Mouse (Mus musculus) MEL (cell line): ENCODE results near the gene Palm. TPM values are rescaled to one million over a fixed set of nuclear protein-coding genes. Genes with fewer than 3 reads are reported as not detected.

Experiments used
- DNase-seq: peaks from one replicate; pipeline ENCODE4 v3.0.0; 2011; ENCODE audit warnings: low read depth, low spot score
- H3K27ac ChIP-seq: 2 replicates; pipeline ENCODE4 v1.5.1; 2012; ENCODE audit warnings: low read depth, mild to moderate bottlenecking, control low read depth, low read length, moderate library complexity; ENCODE audit not compliant: control insufficient read depth
- H3K27me3 ChIP-seq, 2 experiments: fragments of 150-350 bp in 1 of 2; sonication (generic) in 1 of 2; 2 replicates each; pipeline ENCODE4 v1.6.1; 2012; ENCODE audit warnings: low read length in 2 of 2, mild to moderate bottlenecking in 2 of 2, improper control_type of control experiment in 1 of 2, moderate library complexity in 1 of 2; ENCODE audit not compliant: insufficient read depth in 2 of 2, control insufficient read depth in 1 of 2
- H3K36me3 ChIP-seq, 2 experiments: 2 replicates each; pipeline ENCODE4 v1.6.1; 2012 to 2014; ENCODE audit warnings: low read length in 2 of 2, improper control_type of control experiment in 1 of 2, inconsistent platforms in 1 of 2, mild to moderate bottlenecking in 1 of 2; ENCODE audit not compliant: insufficient read depth in 2 of 2, control insufficient read depth in 1 of 2
- H3K4me1 ChIP-seq, 2 experiments: fragments of 150-350 bp in 1 of 2; sonication (generic) in 1 of 2; 2 replicates each; pipeline ENCODE4 v1.6.1; 2012; ENCODE audit warnings: low read length in 2 of 2, improper control_type of control experiment in 1 of 2, mild to moderate bottlenecking in 1 of 2; ENCODE audit not compliant: insufficient read depth in 2 of 2, control insufficient read depth in 1 of 2
- H3K4me3 ChIP-seq, 2 experiments: fragments of 150-350 bp in 1 of 2; sonication (generic) in 1 of 2; 2 replicates each; pipeline ENCODE4 v1.5.1; 2012; ENCODE audit warnings: low read depth in 2 of 2, low read length in 2 of 2, mild to moderate bottlenecking in 2 of 2, moderate library complexity in 2 of 2, control low read depth in 1 of 2, improper control_type of control experiment in 1 of 2; ENCODE audit not compliant: control insufficient read depth in 1 of 2, insufficient read depth in 1 of 2
- H3K79me2 ChIP-seq: 2 replicates; pipeline ENCODE4 v1.6.1; 2012; ENCODE audit warnings: mild to moderate bottlenecking, low read length, moderate library complexity; ENCODE audit not compliant: control insufficient read depth, poor library complexity, insufficient read depth
- H3K9ac ChIP-seq: 2 replicates; pipeline ENCODE4 v1.6.1; 2012; ENCODE audit warnings: low read depth, mild to moderate bottlenecking, control low read depth, low read length, moderate library complexity; ENCODE audit not compliant: control insufficient read depth, poor library complexity, severe bottlenecking
- H3K9me3 ChIP-seq: fragments of 150-350 bp; sonication (generic); replicated peaks from 2 replicates; pipeline ENCODE4 v1.6.1; 2012; ENCODE audit warnings: mild to moderate bottlenecking, low read length, improper control_type of control experiment, moderate library complexity; ENCODE audit not compliant: insufficient read depth
- BHLHE40 ChIP-seq: IDR thresholded peaks from 2 replicates; pipeline ENCODE4 v1.6.1; 2012; ENCODE audit warnings: low read depth, mild to moderate bottlenecking, inconsistent platforms, low read length, improper control_type of control experiment, borderline replicate concordance
- CHD2 ChIP-seq: IDR thresholded peaks from 2 replicates; pipeline ENCODE4 v1.6.1; 2011; ENCODE audit warnings: low read length, improper control_type of control experiment
- CTCF ChIP-seq, 3 experiments: IDR thresholded peaks in 2 of 3; conservative IDR thresholded peaks in 1 of 3; 2 replicates each; pipeline ENCODE4 v1.5.1; 2011 to 2012; ENCODE audit warnings: low read length in 3 of 3, low read depth in 2 of 3, mild to moderate bottlenecking in 2 of 3, improper control_type of control experiment in 1 of 3, inconsistent platforms in 1 of 3, mixed read lengths in 1 of 3, moderate library complexity in 1 of 3; ENCODE audit not compliant: control insufficient read depth in 1 of 3, insufficient read depth in 1 of 3, poor library complexity in 1 of 3, severe bottlenecking in 1 of 3
- EP300 ChIP-seq, 2 experiments: IDR thresholded peaks; 2 replicates each; pipeline ENCODE4 v1.6.1; 2011; ENCODE audit warnings: improper control_type of control experiment in 2 of 2, low read length in 2 of 2, low read depth in 1 of 2, mild to moderate bottlenecking in 1 of 2
- ETS1 ChIP-seq: IDR thresholded peaks from 2 replicates; pipeline ENCODE4 v1.6.1; 2012; ENCODE audit warnings: low read depth, mild to moderate bottlenecking, inconsistent platforms, low read length, improper control_type of control experiment, moderate library complexity
- GATA1 ChIP-seq: IDR thresholded peaks from 2 replicates; pipeline ENCODE4 v1.6.1; 2011; ENCODE audit warnings: low read depth, low read length, improper control_type of control experiment
- MAFK ChIP-seq: IDR thresholded peaks from 2 replicates; pipeline ENCODE4 v1.6.1; 2011; ENCODE audit warnings: low read depth, mild to moderate bottlenecking, low read length, improper control_type of control experiment, borderline replicate concordance
- MAX ChIP-seq: IDR thresholded peaks from 2 replicates; pipeline ENCODE4 v1.6.1; 2011; ENCODE audit warnings: low read length, improper control_type of control experiment
- MAZ ChIP-seq: IDR thresholded peaks from 2 replicates; pipeline ENCODE4 v1.6.1; 2012; ENCODE audit warnings: low read depth, mild to moderate bottlenecking, inconsistent platforms, low read length, improper control_type of control experiment
- NELFE ChIP-seq: IDR thresholded peaks from 2 replicates; pipeline ENCODE4 v1.6.1; 2011; ENCODE audit warnings: low read depth, low read length, improper control_type of control experiment
- POLR2AphosphoS2 ChIP-seq: IDR thresholded peaks from 2 replicates; pipeline ENCODE4 v1.6.1; 2011; ENCODE audit warnings: low read length, improper control_type of control experiment
- POLR2AphosphoS5 ChIP-seq: IDR thresholded peaks from 2 replicates; pipeline ENCODE4 v1.6.1; 2012; ENCODE audit warnings: low read depth, borderline replicate concordance, mild to moderate bottlenecking, inconsistent platforms, low read length, moderate library complexity, mixed read lengths
- RCOR1 ChIP-seq: IDR thresholded peaks from 2 replicates; pipeline ENCODE4 v1.6.1; 2012; ENCODE audit warnings: low read depth, mild to moderate bottlenecking, inconsistent platforms, low read length, improper control_type of control experiment
- SIN3A ChIP-seq: IDR thresholded peaks from 2 replicates; pipeline ENCODE4 v1.6.1; 2012; ENCODE audit warnings: low read length, improper control_type of control experiment, inconsistent platforms
- SMC3 ChIP-seq: IDR thresholded peaks from 2 replicates; pipeline ENCODE4 v1.6.1; 2011; ENCODE audit warnings: low read depth, low read length, improper control_type of control experiment
- TBP ChIP-seq: IDR thresholded peaks from 2 replicates; pipeline ENCODE4 v1.8.0; 2011; ENCODE audit warnings: low read depth, low read length, improper control_type of control experiment
- TCF12 ChIP-seq: IDR thresholded peaks from 2 replicates; pipeline ENCODE4 v1.6.1; 2014; ENCODE audit warnings: low read depth, mild to moderate bottlenecking, inconsistent platforms, low read length, improper control_type of control experiment, moderate library complexity
- UBTF ChIP-seq: IDR thresholded peaks from 2 replicates; pipeline ENCODE4 v1.6.1; 2012; ENCODE audit warnings: low read depth, mild to moderate bottlenecking, inconsistent platforms, low read length, improper control_type of control experiment, moderate library complexity, borderline replicate concordance; ENCODE audit not compliant: insufficient read depth
- USF2 ChIP-seq, 2 experiments: IDR thresholded peaks; 2 replicates each; pipeline ENCODE4 v1.6.1; 2011 to 2012; ENCODE audit warnings: improper control_type of control experiment in 2 of 2, low read length in 2 of 2, borderline replicate concordance in 1 of 2, inconsistent platforms in 1 of 2, low read depth in 1 of 2, mild to moderate bottlenecking in 1 of 2; ENCODE audit not compliant: insufficient read depth in 1 of 2
- ZC3H11A ChIP-seq: IDR thresholded peaks from 2 replicates; pipeline ENCODE4 v1.6.1; 2012; ENCODE audit warnings: low read depth, mild to moderate bottlenecking, inconsistent platforms, low read length, improper control_type of control experiment
- ZKSCAN1 ChIP-seq: IDR thresholded peaks from 2 replicates; pipeline ENCODE4 v1.6.1; 2012; ENCODE audit warnings: low read depth, mild to moderate bottlenecking, inconsistent platforms, low read length, improper control_type of control experiment, moderate library complexity
- ZMIZ1 ChIP-seq: IDR thresholded peaks from 2 replicates; pipeline ENCODE4 v1.6.1; 2012; ENCODE audit warnings: low read depth, mild to moderate bottlenecking, inconsistent platforms, low read length, improper control_type of control experiment, moderate library complexity
- ZNF384 ChIP-seq: IDR thresholded peaks from 2 replicates; pipeline ENCODE4 v1.6.1; 2012; ENCODE audit warnings: low read depth, mild to moderate bottlenecking, inconsistent platforms, low read length, improper control_type of control experiment
- polyA plus RNA-seq, 2 experiments: library from polyadenylated mRNA; stranded (reverse) in 1 of 2; unstranded in 1 of 2; fragments of >175 nt in 1 of 2; fragments of >200 nt in 1 of 2; gene quantifications; 2 replicates each; pipeline versions ENCODE4 v1.2.1 to v1.2.4; 2012; ENCODE audit warnings: low replicate concordance in 2 of 2, low read depth in 1 of 2; ENCODE audit not compliant: insufficient read length in 2 of 2, insufficient read depth in 1 of 2, missing spikeins in 1 of 2
- total RNA-seq: library from RNA; depleted of rRNA; stranded (reverse); fragments of 300-350 nt; gene quantifications from 2 replicates; pipeline ENCODE4 v1.2.3, GENCODE M21; 2012

Gene Palm
- total and polyA plus RNA-seq, 3 experiments: 4.8 to 15.5 TPM; not detected in 1

- peaks cover 0 to 6% of the 10 kb centered on the region in 2 experiments; a peak in 3 of 4 replicates for H3K36me3 ChIP-seq
- peaks cover 9% of the 10 kb centered on the region for H3K79me2 ChIP-seq
- H3K27me3 ChIP-seq: no peaks in the 10 kb centered on the region
- no peak for DNase-seq
- peaks cover 0 to 10% of the 10 kb centered on the region in 2 experiments; a peak in 2 of 4 replicates for H3K4me1 ChIP-seq
- no peak overlapping the region for H3K9ac ChIP-seq
- no peak for TF ChIP-seq USF2 (IDR thresholded peaks at IDR 0.05; ENCODE audit: borderline replicate concordance in 1 of 2, insufficient read depth in 1 of 2, low read depth in 1 of 2, low read length in 2 of 2)
- TF ChIP-seq TBP: no peak
- no peak for TF ChIP-seq MAX
- TF ChIP-seq ETS1: no peak
- no peak for TF ChIP-seq TCF12
- no peak for TF ChIP-seq POLR2AphosphoS2
- no peak for TF ChIP-seq GATA1
- no peak for TF ChIP-seq SMC3
- TF ChIP-seq EP300 (IDR thresholded peaks at IDR 0.05; ENCODE audit: low read depth in 1 of 2, low read length in 2 of 2): no peak
- TF ChIP-seq SIN3A: no peak
- TF ChIP-seq ZKSCAN1: no peak
- H3K27ac ChIP-seq: no peak overlapping the region
- H3K4me3 ChIP-seq: no peak overlapping the region
- no peaks in the 10 kb centered on the region for H3K9me3 ChIP-seq
Observed at GRCm38 (mm10) chr10:79743650-79744365, 49.6 kb upstream of the Palm start.

GRCm38 (mm10) chr10:79745411-79745810, 48.0 kb upstream of the Palm start:
- H3K79me2 ChIP-seq: peaks cover 9% of the 10 kb centered on the region
- H3K9ac ChIP-seq: no peak overlapping the region
- H3K27ac ChIP-seq: no peak overlapping the region
- H3K36me3 ChIP-seq: peaks cover 0 to 6% of the 10 kb centered on the region in 2 experiments; a peak in 3 of 4 replicates
- H3K27me3 ChIP-seq: no peaks in the 10 kb centered on the region
- no peak for DNase-seq
- TF ChIP-seq ZNF384: no peak
- H3K9me3 ChIP-seq: no peaks in the 10 kb centered on the region
- H3K4me1 ChIP-seq: peaks cover 0 to 10% of the 10 kb centered on the region in 2 experiments; a peak in 2 of 4 replicates
- H3K4me3 ChIP-seq: peak overlapping the region; percentile 82 to 91; a peak in 3 of 4 replicates

GRCm38 (mm10) chr10:79745898-79746773, 47.2 kb upstream of the Palm start, which contains the start of gene Polrmt:
TSS of gene Polrmt (minus strand) at chr10:79746581.
- peaks cover 0 to 10% of the 10 kb centered on the region in 2 experiments; a peak in 2 of 4 replicates for H3K4me1 ChIP-seq
- TF ChIP-seq GATA1 (no peak), UBTF (no peak), POLR2AphosphoS2 (0 out of 2 replicates have a peak, but pooled peaks have one; percentile 42), CTCF (IDR thresholded peaks at IDR 0.05 in 2 of 3, conservative IDR thresholded peaks at IDR 0.05 in 1 of 3; ENCODE audit: control insufficient read depth in 1 of 3, insufficient read depth in 1 of 3, low read depth in 2 of 3, low read length in 3 of 3, poor library complexity in 1 of 3, severe bottlenecking in 1 of 3) (no peak), RCOR1 (no peak), MAZ (no peak), ZC3H11A (no peak), NELFE (peak; percentile 79), POLR2AphosphoS5 (no peak), CHD2 (no peak), ZMIZ1 (no peak), BHLHE40 (no peak), USF2 (IDR thresholded peaks at IDR 0.05; ENCODE audit: borderline replicate concordance in 1 of 2, insufficient read depth in 1 of 2, low read depth in 1 of 2, low read length in 2 of 2) (no peak), MAFK (no peak), ZKSCAN1 (no peak)

More at GRCm38 (mm10) chr10:79745898-79746773, 47.2 kb upstream of the Palm start, which contains the start of gene Polrmt:
- Histone ChIP-seq H3K9ac (peak within 1 kb of the TSS; percentile 80), H3K9me3 (no peaks in the 10 kb centered on the region), H3K27ac (peak within 1 kb of the TSS; percentile 66), H3K27me3 (no peaks in the 10 kb centered on the region), H3K79me2 (peaks cover 9% of the 10 kb centered on the region), H3K36me3 (peaks cover 0 to 6% of the 10 kb centered on the region in 2 experiments; a peak in 3 of 4 replicates), H3K4me3 (peak within 1 kb of the TSS; percentile 82 to 91)
- peak; percentile 99 for DNase-seq
